16 mouse cellular contexts compared by ENCODE assay signal in genomic region chr5:8990526-8990925, GRCm38 (mm10).
"Had no signal": no experiment of that assay in that cellular context is flagged by ENCODE, and none has a peak within 500 bp of the region (broad histone marks: within the 10 kb centered on the region; RNA-seq: fewer than 3 reads in every experiment).

No protein-coding gene starts in this region.

- H3K4me2 ChIP-seq: lung, embryonic 15.5 days; midbrain, embryonic 11.5 days; midbrain, embryonic 13.5 days; midbrain, embryonic 15.5 days; neural tube, embryonic 12.5 days; stomach, embryonic 15.5 days had no signal

- ATAC-seq: lung, postnatal 0 days; midbrain, embryonic 13.5 days; midbrain, embryonic 15.5 days had no signal

- H3K9me3 ChIP-seq: lung, embryonic 15.5 days; megakaryocyte, embryonic 14.5 days; midbrain, embryonic 13.5 days; midbrain, embryonic 15.5 days; neural tube, embryonic 12.5 days; stomach, embryonic 15.5 days had no signal

- H3K9ac ChIP-seq: lung, embryonic 15.5 days; midbrain, embryonic 13.5 days; midbrain, embryonic 15.5 days; neural tube, embryonic 12.5 days; stomach, embryonic 15.5 days had no signal

- DNase-seq: lung, adult 2 months; lung, postnatal 14 days; lung, postnatal 36 days; right cerebral cortex, postnatal 14 days; thymus, adult 18-20 months; thymus, postnatal 14 days; thymus, postnatal 36 days had no signal

- H3K27me3 ChIP-seq: lung, embryonic 15.5 days; megakaryocyte, embryonic 14.5 days; midbrain, embryonic 13.5 days; midbrain, embryonic 15.5 days; neural tube, embryonic 12.5 days; stomach, embryonic 15.5 days had no signal

- H3K4me3 ChIP-seq: lung, embryonic 15.5 days; megakaryocyte, embryonic 14.5 days; midbrain, embryonic 13.5 days; midbrain, embryonic 15.5 days; neural tube, embryonic 12.5 days; stomach, embryonic 15.5 days had no signal

- H3K27ac ChIP-seq: lung, embryonic 15.5 days; macrophage; midbrain, embryonic 13.5 days; midbrain, embryonic 15.5 days; neural tube, embryonic 12.5 days; stomach, embryonic 15.5 days had no signal

- H3K4me1 ChIP-seq: midbrain, embryonic 15.5 days; neural tube, embryonic 12.5 days; stomach, embryonic 15.5 days had no signal
